Mouse (Mus musculus): Measurements from ENCODE around the gene Gm37240. TPM values are rescaled to one million over a fixed set of nuclear protein-coding genes. Genes with fewer than 3 reads are reported as not detected.

The Gm37240 gene
- polyA plus RNA-seq, 1 experiment from 2014 or later: 2.2 TPM

DNA sequence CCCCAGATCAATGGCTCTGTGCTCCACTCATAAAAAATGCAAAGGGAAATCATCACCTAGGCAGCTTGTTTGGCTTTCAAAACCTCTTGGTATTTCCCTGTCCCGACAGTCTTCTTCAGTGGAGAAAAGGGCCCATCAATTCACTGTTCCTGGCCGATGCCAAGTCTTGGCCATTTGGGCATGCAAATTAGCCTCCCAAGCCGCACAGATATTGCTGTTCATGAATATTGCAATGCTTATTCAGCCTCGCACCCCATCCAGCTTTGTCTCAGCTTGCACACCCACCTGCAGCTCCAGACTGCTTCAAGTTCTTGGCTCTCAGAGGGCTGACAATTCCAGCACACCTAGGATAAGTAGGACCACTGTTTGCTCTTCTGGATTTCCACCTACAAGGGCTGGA is 685.5 kb downstream of the Gm37240 start:
- Histone ChIP-seq H3K9me3 (ENCODE audit: control insufficient read depth, low read length) (no peaks in the 10 kb centered on the region), H3K9ac (ENCODE audit: low read length) (no peak overlapping the region), H3K27ac (replicated peaks; ENCODE audit: low read depth, low read length) (no peak overlapping the region), H3K4me1 (ENCODE audit: control insufficient read depth, insufficient read depth, low read length) (no peaks in the 10 kb centered on the region), H3K36me3 (ENCODE audit: control insufficient read depth, insufficient read depth, low read length) (no peaks in the 10 kb centered on the region), H3K4me2 (ENCODE audit: low read depth, severe bottlenecking) (no peak overlapping the region), H3K4me3 (ENCODE audit: low read depth, low read length) (no peak overlapping the region), H3K27me3 (ENCODE audit: control insufficient read depth, insufficient read depth, low read length) (no peaks in the 10 kb centered on the region)
- ATAC-seq (ENCODE audit: insufficient number of reproducible peaks, low FRiP score, low TSS enrichment, low read depth): no peak
- DNase-seq (ENCODE audit: low spot score): no peak
- 89% methylated on average over 4 of the region's 4 CpGs for WGBS

DNA sequence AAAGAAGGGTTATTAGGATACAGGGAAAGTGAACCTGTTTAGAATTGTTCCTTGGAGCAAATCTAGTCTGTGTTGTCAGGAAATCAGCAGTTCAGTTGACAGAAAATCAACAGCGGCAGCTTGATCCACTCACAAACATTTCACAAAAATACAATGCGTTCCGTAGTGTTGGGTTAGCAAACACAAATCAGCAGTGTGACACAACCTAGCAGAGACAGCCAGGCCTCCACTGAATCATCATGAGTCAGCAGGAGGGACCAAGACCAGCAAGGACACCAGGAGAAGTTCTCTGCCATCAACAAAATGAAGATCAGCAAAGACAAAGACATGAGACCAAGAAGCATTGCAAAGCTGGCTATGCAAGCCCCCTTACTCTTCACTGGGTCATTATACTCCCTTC is 688.8 kb downstream of the Gm37240 start:
- 89% methylated on average over 3 of the region's 3 CpGs for WGBS
- no peak for ATAC-seq (ENCODE audit: insufficient number of reproducible peaks, low FRiP score, low TSS enrichment, low read depth)
- no peak overlapping the region for H3K27ac ChIP-seq (replicated peaks; ENCODE audit: low read depth, low read length)

DNA sequence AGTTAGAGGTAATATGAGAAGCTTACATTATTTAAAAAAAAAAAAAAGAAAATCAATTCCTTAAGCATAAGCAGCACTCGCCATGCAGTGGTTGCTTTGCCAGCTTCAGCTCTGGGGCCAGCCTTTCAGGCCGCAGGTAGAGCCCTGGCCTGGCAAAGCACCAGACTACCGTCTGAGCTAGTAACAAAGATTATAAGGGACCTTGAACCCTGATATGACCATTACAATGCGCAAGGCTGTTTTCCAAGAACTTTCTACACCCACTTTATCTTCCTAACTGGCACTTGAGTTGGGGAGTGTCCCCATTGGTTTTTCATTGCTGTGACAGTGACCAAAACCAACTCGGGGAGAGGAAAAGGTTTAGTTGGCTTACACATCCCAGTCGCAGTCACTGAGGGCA is 690.2 kb downstream of the Gm37240 start:
- Histone ChIP-seq H3K4me2 (ENCODE audit: low read depth, severe bottlenecking) (no peak overlapping the region), H3K9ac (ENCODE audit: low read length) (no peak overlapping the region), H3K9me3 (ENCODE audit: control insufficient read depth, low read length) (no peaks in the 10 kb centered on the region), H3K36me3 (ENCODE audit: control insufficient read depth, insufficient read depth, low read length) (no peaks in the 10 kb centered on the region), H3K4me1 (ENCODE audit: control insufficient read depth, insufficient read depth, low read length) (no peaks in the 10 kb centered on the region), H3K4me3 (ENCODE audit: low read depth, low read length) (no peak overlapping the region), H3K27ac (replicated peaks; ENCODE audit: low read depth, low read length) (no peak overlapping the region), H3K27me3 (ENCODE audit: control insufficient read depth, insufficient read depth, low read length) (no peaks in the 10 kb centered on the region)
- DNase-seq (ENCODE audit: low spot score): no peak
- 83% methylated on average over 6 of the region's 6 CpGs for WGBS
- no peak for ATAC-seq (ENCODE audit: insufficient number of reproducible peaks, low FRiP score, low TSS enrichment, low read depth)

More for the DNA sequence above, 688.8 kb downstream of the Gm37240 start:
- Histone ChIP-seq H3K36me3 (ENCODE audit: control insufficient read depth, insufficient read depth, low read length) (no peaks in the 10 kb centered on the region), H3K27me3 (ENCODE audit: control insufficient read depth, insufficient read depth, low read length) (no peaks in the 10 kb centered on the region), H3K4me2 (ENCODE audit: low read depth, severe bottlenecking) (no peak overlapping the region), H3K4me1 (ENCODE audit: control insufficient read depth, insufficient read depth, low read length) (no peaks in the 10 kb centered on the region), H3K4me3 (ENCODE audit: low read depth, low read length) (no peak overlapping the region), H3K9ac (ENCODE audit: low read length) (no peak overlapping the region), H3K9me3 (ENCODE audit: control insufficient read depth, low read length) (no peaks in the 10 kb centered on the region)
- DNase-seq (ENCODE audit: low spot score): no peak

DNA sequence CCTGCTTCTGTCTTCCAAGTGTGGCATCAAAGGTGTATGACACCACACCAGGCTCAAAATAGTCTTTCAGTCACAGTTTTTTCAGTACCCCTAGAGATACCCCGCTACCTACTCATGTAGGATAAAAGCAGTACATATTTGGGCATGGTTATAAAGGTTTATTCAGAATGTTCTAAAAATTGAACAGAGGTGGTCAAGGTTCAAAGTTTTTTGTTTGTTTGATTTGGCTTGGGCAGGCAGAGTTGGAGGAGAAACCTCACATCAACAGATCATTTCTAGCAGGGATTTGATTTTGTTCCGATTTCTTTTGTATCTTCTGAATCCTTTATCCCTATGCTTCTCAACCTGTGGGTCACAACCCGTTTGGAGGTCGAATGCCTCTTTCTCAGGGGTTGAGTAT is 690.7 kb downstream of the Gm37240 start:
- Histone ChIP-seq H3K4me1 (ENCODE audit: control insufficient read depth, insufficient read depth, low read length) (no peaks in the 10 kb centered on the region), H3K27me3 (ENCODE audit: control insufficient read depth, insufficient read depth, low read length) (no peaks in the 10 kb centered on the region), H3K9me3 (ENCODE audit: control insufficient read depth, low read length) (no peaks in the 10 kb centered on the region), H3K9ac (ENCODE audit: low read length) (no peak overlapping the region), H3K36me3 (ENCODE audit: control insufficient read depth, insufficient read depth, low read length) (no peaks in the 10 kb centered on the region), H3K4me3 (ENCODE audit: low read depth, low read length) (no peak overlapping the region), H3K4me2 (ENCODE audit: low read depth, severe bottlenecking) (no peak overlapping the region), H3K27ac (replicated peaks; ENCODE audit: low read depth, low read length) (no peak overlapping the region)
- 89% methylated on average over 4 of the region's 4 CpGs for WGBS
- ATAC-seq (ENCODE audit: insufficient number of reproducible peaks, low FRiP score, low TSS enrichment, low read depth): no peak
- DNase-seq (ENCODE audit: low spot score): no peak

DNA sequence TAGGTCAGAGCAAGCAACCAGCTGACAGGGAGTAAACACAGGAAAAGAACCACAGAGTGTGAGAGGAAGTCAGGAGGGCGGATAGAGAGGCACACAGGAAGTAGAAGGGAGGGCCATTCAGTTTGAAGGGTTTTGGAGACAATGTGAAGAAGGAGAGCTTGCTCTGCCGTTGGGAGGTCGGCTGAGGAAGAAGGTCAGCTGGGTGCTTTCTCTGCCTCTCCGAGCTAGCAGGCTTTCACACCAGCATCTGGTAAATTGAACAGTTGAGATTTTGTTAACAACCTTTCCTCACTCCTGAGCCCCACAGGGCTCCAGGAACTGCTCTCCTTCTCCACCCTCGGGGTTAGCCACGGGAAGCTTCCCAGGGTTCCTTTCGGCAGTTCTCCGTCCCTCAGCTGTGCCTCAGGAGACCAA is 692.2 kb downstream of the Gm37240 start:
- no peak for ATAC-seq (ENCODE audit: insufficient number of reproducible peaks, low FRiP score, low TSS enrichment, low read depth)
- H3K9ac ChIP-seq (ENCODE audit: low read length): no peak overlapping the region
- H3K4me2 ChIP-seq (ENCODE audit: low read depth, severe bottlenecking): peak overlapping the region; percentile 10; the same call in 1 of the 2 replicates
- no peaks in the 10 kb centered on the region for H3K36me3 ChIP-seq (ENCODE audit: control insufficient read depth, insufficient read depth, low read length)
- no peak overlapping the region for H3K4me3 ChIP-seq (ENCODE audit: low read depth, low read length)
- DNase-seq (ENCODE audit: low spot score): no peak
- 64% methylated on average over 8 of the region's 8 CpGs for WGBS
- no peaks in the 10 kb centered on the region for H3K9me3 ChIP-seq (ENCODE audit: control insufficient read depth, low read length)
- H3K4me1 ChIP-seq (ENCODE audit: control insufficient read depth, insufficient read depth, low read length): no peaks in the 10 kb centered on the region
- H3K27ac ChIP-seq (replicated peaks; ENCODE audit: low read depth, low read length): no peak overlapping the region
- H3K27me3 ChIP-seq (ENCODE audit: control insufficient read depth, insufficient read depth, low read length): no peaks in the 10 kb centered on the region

GRCm38 (mm10) chr3:85189791-85190190 is 697.5 kb downstream of the Gm37240 start:
- Histone ChIP-seq H3K27me3 (ENCODE audit: control insufficient read depth, insufficient read depth, low read length) (no peaks in the 10 kb centered on the region), H3K27ac (replicated peaks; ENCODE audit: low read depth, low read length) (no peak overlapping the region), H3K4me3 (ENCODE audit: low read depth, low read length) (no peak overlapping the region), H3K36me3 (ENCODE audit: control insufficient read depth, insufficient read depth, low read length) (no peaks in the 10 kb centered on the region), H3K9ac (ENCODE audit: low read length) (no peak overlapping the region), H3K9me3 (ENCODE audit: control insufficient read depth, low read length) (no peaks in the 10 kb centered on the region), H3K4me2 (ENCODE audit: low read depth, severe bottlenecking) (no peak overlapping the region), H3K4me1 (ENCODE audit: control insufficient read depth, insufficient read depth, low read length) (peaks cover 15% of the 10 kb centered on the region)
- DNase-seq (ENCODE audit: low spot score) (no peak), ATAC-seq (ENCODE audit: insufficient number of reproducible peaks, low FRiP score, low TSS enrichment, low read depth) (no peak)
- 67% methylated on average over 8 of the region's 8 CpGs for WGBS

- Histone ChIP-seq H3K36me3 (ENCODE audit: control insufficient read depth, insufficient read depth, low read length) (no peaks in the 10 kb centered on the region), H3K4me2 (ENCODE audit: low read depth, severe bottlenecking) (no peak overlapping the region; the same call in 1 of the 2 replicates), H3K4me1 (ENCODE audit: control insufficient read depth, insufficient read depth, low read length) (peaks cover 15% of the 10 kb centered on the region), H3K9ac (ENCODE audit: low read length) (no peak overlapping the region), H3K4me3 (ENCODE audit: low read depth, low read length) (no peak overlapping the region), H3K27me3 (ENCODE audit: control insufficient read depth, insufficient read depth, low read length) (no peaks in the 10 kb centered on the region), H3K9me3 (ENCODE audit: control insufficient read depth, low read length) (no peaks in the 10 kb centered on the region), H3K27ac (replicated peaks; ENCODE audit: low read depth, low read length) (no peak overlapping the region)
- WGBS: 33% methylated on average over 5 of the region's 5 CpGs
- ATAC-seq (ENCODE audit: insufficient number of reproducible peaks, low FRiP score, low TSS enrichment, low read depth): no peak
- DNase-seq (ENCODE audit: low spot score): no peak
Observed at GRCm38 (mm10) chr3:85188364-85188763, 699.0 kb downstream of the Gm37240 start.

DNA sequence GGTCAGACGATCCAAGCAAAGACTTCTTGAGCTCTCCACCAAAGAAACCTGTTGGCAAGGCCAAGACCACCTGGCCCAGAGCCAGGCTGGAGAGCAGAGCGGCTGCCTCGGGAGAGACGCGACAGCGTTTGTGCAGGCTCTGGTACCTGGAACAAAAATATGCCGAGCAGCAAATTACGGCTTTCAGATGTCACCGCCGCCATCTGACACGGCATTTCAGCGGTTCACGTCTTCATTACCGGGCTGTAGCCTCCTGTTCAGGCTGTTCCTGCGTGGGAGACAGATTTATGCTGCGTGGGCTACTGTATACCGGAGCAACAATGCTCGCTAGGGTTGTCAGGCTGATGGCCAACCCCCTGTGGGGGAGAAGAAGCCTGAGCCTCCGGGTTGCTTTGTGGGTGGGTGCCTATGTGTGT is 700.6 kb downstream of the Gm37240 start:
- no peak overlapping the region for H3K9ac ChIP-seq (ENCODE audit: low read length)
- H3K36me3 ChIP-seq (ENCODE audit: control insufficient read depth, insufficient read depth, low read length): no peaks in the 10 kb centered on the region
- no peaks in the 10 kb centered on the region for H3K27me3 ChIP-seq (ENCODE audit: control insufficient read depth, insufficient read depth, low read length)
- no peaks in the 10 kb centered on the region for H3K9me3 ChIP-seq (ENCODE audit: control insufficient read depth, low read length)
- H3K4me1 ChIP-seq (ENCODE audit: control insufficient read depth, insufficient read depth, low read length): peaks cover 15% of the 10 kb centered on the region
- H3K27ac ChIP-seq (replicated peaks; ENCODE audit: low read depth, low read length): no peak overlapping the region
- peak overlapping the region; percentile 28; the same call in 1 of the 2 replicates for H3K4me2 ChIP-seq (ENCODE audit: low read depth, severe bottlenecking)
- H3K4me3 ChIP-seq (ENCODE audit: low read depth, low read length): no peak overlapping the region
- WGBS: 42% methylated on average over 19 of the region's 19 CpGs
- ATAC-seq (ENCODE audit: insufficient number of reproducible peaks, low FRiP score, low TSS enrichment, low read depth): no peak
- peak; percentile 47 for DNase-seq (ENCODE audit: low spot score)

DNA sequence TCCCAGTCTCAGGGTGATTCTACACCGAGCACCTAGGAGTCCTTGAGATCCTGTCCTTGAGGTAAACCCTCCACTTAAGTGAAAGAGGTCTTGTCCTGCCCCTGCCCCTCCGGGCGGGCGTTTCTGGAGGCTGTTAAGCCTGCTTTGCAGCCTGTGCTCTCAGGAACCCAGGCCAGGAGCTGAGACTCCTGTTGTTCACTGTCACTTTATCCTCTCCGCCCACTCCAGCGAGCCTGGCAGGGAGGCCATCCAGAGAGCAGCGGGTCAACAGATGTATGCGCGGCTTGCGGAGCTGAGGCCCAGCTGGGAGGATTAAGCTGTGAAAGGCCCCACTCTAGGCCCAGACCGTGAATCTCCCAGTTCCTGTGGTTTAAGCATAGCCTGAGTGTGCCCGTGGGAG is 701.5 kb downstream of the Gm37240 start:
- Histone ChIP-seq H3K4me3 (ENCODE audit: low read depth, low read length) (no peak overlapping the region), H3K4me2 (ENCODE audit: low read depth, severe bottlenecking) (no peak overlapping the region), H3K27me3 (ENCODE audit: control insufficient read depth, insufficient read depth, low read length) (no peaks in the 10 kb centered on the region), H3K27ac (replicated peaks; ENCODE audit: low read depth, low read length) (no peak overlapping the region), H3K4me1 (ENCODE audit: control insufficient read depth, insufficient read depth, low read length) (peaks cover 15% of the 10 kb centered on the region), H3K36me3 (ENCODE audit: control insufficient read depth, insufficient read depth, low read length) (no peaks in the 10 kb centered on the region), H3K9ac (ENCODE audit: low read length) (peak overlapping the region; percentile 37), H3K9me3 (ENCODE audit: control insufficient read depth, low read length) (no peaks in the 10 kb centered on the region)
- DNase-seq (ENCODE audit: low spot score): peak; percentile 69
- ATAC-seq (ENCODE audit: insufficient number of reproducible peaks, low FRiP score, low TSS enrichment, low read depth): no peak; the same call in 1 of the 2 replicates
- WGBS: 7% methylated on average over 12 of the region's 12 CpGs

Data from limb, embryonic 11.5 days (tissue).